Mouse (Mus musculus) naive thymus-derived CD4-positive, alpha-beta T cell, adult 2 months (primary cell): ENCODE results near the gene Acot6.
A peak's percentile ranks its signal among the peaks of the same experiment; 100 is the strongest.
"Not testable (repeated sequence)": the region's sequence is repeated elsewhere in the genome, so short reads cannot be mapped to it uniquely, and the experiment has no call there.

Source experiments
- DNase-seq: peaks from one replicate; pipeline ENCODE4 v3.0.0-alpha.2; 2011; ENCODE audit warnings: low read depth

The Acot6 gene

GRCm38 (mm10) chr12:84100604-84101492, at the start of gene Acot6:
Acot6 (plus strand) TSS chr12:84100654.
- peak; percentile 71 for DNase-seq

- not testable (repeated sequence) for DNase-seq
Measured at GRCm38 (mm10) chr12:84050744-84051143, 49.7 kb upstream of the Acot6 start.

- DNase-seq, result no peak
Measured at GRCm38 (mm10) chr12:84051937-84052474, 48.4 kb upstream of the Acot6 start, which contains the start of gene Acot3. Acot3 (plus strand) TSS chr12:84052144.

- DNase-seq, result no peak
Measured at GRCm38 (mm10) chr12:84052609-84053008, 47.8 kb upstream of the Acot6 start.

- DNase-seq, result no peak
Measured at GRCm38 (mm10) chr12:84053173-84053572, 47.3 kb upstream of the Acot6 start.

GRCm38 (mm10) chr12:84053679-84054391, 46.6 kb upstream of the Acot6 start:
- DNase-seq, result no peak

GRCm38 (mm10) chr12:84060946-84061345, 39.5 kb upstream of the Acot6 start:
- DNase-seq, result peak; percentile 67

GRCm38 (mm10) chr12:84062336-84062735, 38.1 kb upstream of the Acot6 start:
- no peak for DNase-seq

GRCm38 (mm10) chr12:84063228-84063627, 37.2 kb upstream of the Acot6 start:
- no peak for DNase-seq

GRCm38 (mm10) chr12:84063833-84064232, 36.6 kb upstream of the Acot6 start:
- DNase-seq, result no peak

- no peak for DNase-seq
Measured at GRCm38 (mm10) chr12:84064621-84065020, 35.8 kb upstream of the Acot6 start.

- no peak for DNase-seq
Measured at GRCm38 (mm10) chr12:84067752-84068151, 32.7 kb upstream of the Acot6 start.

- DNase-seq, result no peak
Measured at GRCm38 (mm10) chr12:84068296-84068695, 32.2 kb upstream of the Acot6 start.

GRCm38 (mm10) chr12:84068986-84069385, 31.5 kb upstream of the Acot6 start, which contains the start of gene Acot5:
Acot5 (plus strand) TSS chr12:84069325.
- no peak for DNase-seq

GRCm38 (mm10) chr12:84069582-84069981, 30.9 kb upstream of the Acot6 start:
- DNase-seq, result not testable (repeated sequence)

GRCm38 (mm10) chr12:84071696-84072095, 28.8 kb upstream of the Acot6 start:
- DNase-seq, result no peak

- no peak for DNase-seq
Measured at GRCm38 (mm10) chr12:84077371-84077990, 23.0 kb upstream of the Acot6 start.

- no peak for DNase-seq
Measured at GRCm38 (mm10) chr12:84083842-84084241, 16.6 kb upstream of the Acot6 start.

- no peak for DNase-seq
Measured at GRCm38 (mm10) chr12:84084581-84084980, 15.9 kb upstream of the Acot6 start.

GRCm38 (mm10) chr12:84094666-84095065, 5.8 kb upstream of the Acot6 start:
- not testable (repeated sequence) for DNase-seq

- DNase-seq, result no peak
Measured at GRCm38 (mm10) chr12:84099605-84100004, 849 bp upstream of the Acot6 start.

- no peak for DNase-seq
Measured at GRCm38 (mm10) chr12:84100071-84100470, 383 bp upstream of the Acot6 start.
